Mouse (Mus musculus) macrophage (primary cell): Measurements from ENCODE around the gene Lcorl. TPM values are rescaled to one million over a fixed set of nuclear protein-coding genes. Genes with fewer than 3 reads are reported as not detected.

Experiments used
- H3K27ac ChIP-seq: fragments of 350-480 bp; formaldehyde crosslinking; 2 replicates; pipeline ENCODE4 v1.9.0; 2021
- H3K36me3 ChIP-seq: fragments of 350-480 bp; formaldehyde crosslinking; 2 replicates; pipeline ENCODE4 v1.9.0; 2021; ENCODE audit errors: inconsistent target
- H3K4me3 ChIP-seq: fragments of 350-480 bp; formaldehyde crosslinking; 2 replicates; pipeline ENCODE4 v1.9.0; 2021; ENCODE audit errors: inconsistent target
- H3K79me2 ChIP-seq: fragments of 350-480 bp; formaldehyde crosslinking; 2 replicates; pipeline ENCODE4 v1.9.0; 2021; ENCODE audit errors: inconsistent target
- WGBS: methylation state at CpG from one replicate; pipeline ENCODE4 v1.1.7; 2026; ENCODE audit warnings: inconsistent platforms; ENCODE audit not compliant: missing documents; 5-methylcytosine and 5-hydroxymethylcytosine counted together
- polyA plus RNA-seq: library from polyadenylated mRNA; stranded (reverse); fragments of 250-400 nt; gene quantifications from 3 replicates; pipeline ENCODE4 v1.2.4, GENCODE M21; 2018; ENCODE audit warnings: inconsistent platforms
- total RNA-seq, 78 experiments: library from RNA; depleted of rRNA; stranded (reverse); fragments of 250-400 nt; gene quantifications; 1 replicate in 9 of 78; 2 replicates in 24 of 78; 3 replicates in 43 of 78; 4 replicates in 2 of 78; pipeline ENCODE4 v1.2.4; 2018; ENCODE audit warnings: inconsistent platforms in 56 of 78

Gene Lcorl
- total RNA-seq (2018; cell fraction: chromatin; rRNA removed) = 100 to 1,000 TPM in 14 of 26 experiments, 10 to 100 TPM in 12; 28.9 to 150 (median 102) TPM
- total RNA-seq (2018; cell fraction: cytosol; rRNA removed) = 10 to 100 TPM in 25 of 26 experiments, 1 to 10 TPM in 1; 9.3 to 30.0 (median 19.1) TPM
- 100 to 1,000 TPM in 2 of 26 experiments, 10 to 100 TPM in 24; 29.0 to 123 (median 63.2) TPM for total RNA-seq (2018; cell fraction: nucleus; rRNA removed)
- 8.6 to 13.8 TPM (median 11.7 TPM) in 3 replicates for polyA plus RNA-seq

DNA sequence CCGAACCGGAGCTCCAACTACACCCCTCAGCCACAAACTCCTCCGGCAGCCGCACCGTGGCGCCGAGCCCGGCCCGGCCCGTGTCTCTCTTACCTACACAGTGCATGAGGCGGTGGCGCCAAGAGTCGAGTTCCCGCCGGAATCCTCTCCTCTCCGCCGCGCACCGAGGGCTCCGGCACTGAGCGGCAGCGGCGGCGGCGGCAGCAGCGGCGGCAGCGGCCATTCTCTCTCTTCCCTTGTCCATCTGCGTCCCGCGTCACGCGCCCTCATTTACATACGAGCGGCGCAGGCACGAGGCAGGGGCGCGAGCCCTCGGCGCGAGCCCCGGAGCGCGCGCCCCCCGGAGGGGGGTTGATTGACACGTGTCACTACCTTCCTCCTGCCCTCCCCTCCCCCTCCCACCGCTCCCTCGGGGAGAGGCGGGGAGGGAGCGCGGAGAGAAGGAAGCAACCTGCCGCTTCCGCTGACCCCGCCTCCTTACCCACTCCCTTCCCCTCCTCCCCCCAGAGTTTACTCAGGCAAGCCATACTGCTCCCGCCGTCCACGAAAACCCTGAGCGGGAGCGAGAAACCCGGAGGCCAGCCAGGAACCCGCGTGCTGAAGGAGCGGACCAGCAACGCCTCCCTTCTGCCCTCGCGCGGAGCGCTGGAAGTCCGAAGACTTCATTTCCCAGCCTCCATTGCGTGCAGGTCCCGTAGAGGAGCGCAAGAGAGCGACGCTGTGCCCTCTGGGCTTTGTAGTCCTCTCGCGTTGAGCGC lies at the start of gene Lcorl:
Lcorl (minus strand) TSS at position 362 of the 758 bp plus-strand sequence.
- no peaks in the 10 kb centered on the region for H3K36me3 ChIP-seq
- peaks cover 22% of the 10 kb centered on the region for H3K79me2 ChIP-seq
- peak within 1 kb of the TSS; percentile 84 for H3K4me3 ChIP-seq
- under 1% methylated on average over 72 of the region's 79 CpGs for WGBS
- H3K27ac ChIP-seq = peak within 1 kb of the TSS; percentile 70

DNA sequence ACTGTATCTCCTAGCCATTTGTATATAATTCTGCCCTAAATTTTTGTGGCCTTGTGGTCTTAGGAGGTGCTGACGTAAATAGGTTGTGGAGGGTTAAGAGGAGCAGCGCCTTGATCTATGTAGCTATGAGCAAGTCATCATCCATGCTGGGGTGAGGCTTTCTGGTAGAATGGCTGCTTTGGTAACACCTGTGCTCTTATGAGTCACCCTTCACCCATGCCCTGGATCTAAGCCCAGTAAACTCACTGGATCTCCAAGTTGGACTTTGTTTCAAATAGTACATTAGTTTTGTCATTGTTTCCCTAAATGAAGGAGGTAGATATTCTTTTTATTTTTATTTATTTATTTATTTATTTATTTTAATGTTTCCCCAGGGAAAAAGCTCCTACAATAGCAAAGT lies 47.3 kb upstream of the Lcorl start:
- Histone ChIP-seq H3K79me2 (no peaks in the 10 kb centered on the region), H3K36me3 (no peaks in the 10 kb centered on the region)
- 84% methylated on average over 2 of the region's 2 CpGs for WGBS

DNA sequence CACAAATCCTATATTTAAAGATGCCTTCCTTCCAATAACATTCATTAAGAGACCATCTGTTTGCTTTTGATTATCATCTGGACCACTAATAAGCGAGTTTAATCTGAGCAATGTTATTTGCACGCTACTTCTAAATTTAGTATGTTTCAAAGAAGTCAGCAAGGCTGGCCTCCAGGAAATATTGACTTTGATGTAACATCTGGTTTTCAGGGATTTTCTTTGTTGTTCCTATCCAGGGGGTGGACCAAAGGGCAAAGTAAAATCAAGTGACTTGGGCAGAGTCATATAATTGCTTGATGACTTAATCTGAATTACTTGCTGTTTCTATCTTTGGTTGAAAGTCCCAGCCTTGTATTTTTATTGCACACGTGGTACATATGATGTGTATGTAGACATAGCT lies 45.8 kb upstream of the Lcorl start:
- Histone ChIP-seq H3K79me2 (no peaks in the 10 kb centered on the region), H3K27ac (no peak overlapping the region), H3K36me3 (no peaks in the 10 kb centered on the region), H3K4me3 (no peak overlapping the region)
- WGBS = 87% methylated on average over 3 of the region's 3 CpGs

More for the DNA sequence above, 47.3 kb upstream of the Lcorl start:
- H3K4me3 ChIP-seq = no peak overlapping the region
- no peak overlapping the region for H3K27ac ChIP-seq

DNA sequence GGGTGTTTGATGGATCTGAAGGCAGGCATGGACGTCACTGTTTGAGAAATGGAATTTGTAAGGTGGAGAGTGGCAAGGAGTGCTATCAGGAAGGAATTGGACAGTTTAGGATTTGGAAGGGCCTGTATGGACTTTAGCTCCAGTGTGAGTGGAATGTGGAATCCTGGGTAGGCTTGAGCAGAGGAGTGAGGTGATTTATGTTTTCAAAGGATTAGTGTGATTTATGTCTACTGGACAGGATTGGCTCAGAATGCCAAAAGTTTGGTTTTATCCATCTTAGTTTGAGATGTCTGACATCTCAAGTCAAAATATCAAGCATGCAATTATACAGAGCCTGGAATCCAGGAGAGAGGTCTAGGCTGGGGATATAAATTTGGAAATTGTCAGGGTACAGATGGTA lies 37.9 kb upstream of the Lcorl start:
- Histone ChIP-seq H3K27ac (no peak overlapping the region), H3K36me3 (no peaks in the 10 kb centered on the region), H3K79me2 (no peaks in the 10 kb centered on the region), H3K4me3 (no peak overlapping the region)
- 100% methylated on average over 1 of the region's 1 CpGs for WGBS

DNA sequence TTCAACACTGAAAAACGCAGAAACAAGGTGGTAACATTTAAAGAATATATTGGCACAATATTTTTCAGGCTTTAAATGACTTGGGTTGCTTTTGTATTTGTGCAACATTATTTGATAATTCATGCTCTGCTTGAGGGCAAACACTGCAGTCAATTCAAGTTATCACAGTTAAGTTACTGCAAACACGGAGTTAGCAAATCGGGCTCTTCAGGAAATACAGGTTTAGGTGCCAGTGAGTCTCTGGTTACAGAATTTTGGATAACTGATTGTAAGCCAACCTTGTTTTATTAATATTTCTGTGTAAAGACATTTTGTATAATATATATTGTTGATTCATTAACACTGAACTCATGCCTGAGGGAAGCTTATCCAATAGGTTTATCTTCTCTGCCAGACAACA lies 36.3 kb upstream of the Lcorl start:
- Histone ChIP-seq H3K27ac (no peak overlapping the region), H3K4me3 (no peak overlapping the region), H3K79me2 (no peaks in the 10 kb centered on the region), H3K36me3 (no peaks in the 10 kb centered on the region)
- 90% methylated on average over 3 of the region's 3 CpGs for WGBS

DNA sequence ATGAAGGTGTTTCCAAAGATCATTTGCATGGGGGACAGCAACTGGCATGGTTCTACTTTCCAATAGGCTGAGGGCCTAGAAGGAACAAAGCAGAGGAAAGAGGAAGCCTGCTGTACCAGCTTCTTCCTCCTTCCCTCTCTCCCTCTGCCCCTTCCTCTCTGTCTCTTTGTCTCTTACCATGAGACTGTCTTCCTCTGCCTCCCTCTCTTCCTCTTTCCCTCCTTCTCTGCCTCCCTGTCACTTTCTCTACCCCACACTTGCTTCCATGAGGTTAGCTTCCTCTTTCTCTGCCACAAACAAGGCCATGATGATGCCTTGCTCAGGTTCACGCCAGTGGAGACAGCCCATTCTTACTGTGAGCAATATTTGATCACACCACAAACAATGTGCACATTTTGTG lies 18.9 kb upstream of the Lcorl start:
- WGBS = 50% methylated on average over 1 of the region's 1 CpGs
- Histone ChIP-seq H3K4me3 (no peak overlapping the region), H3K79me2 (no peaks in the 10 kb centered on the region), H3K27ac (no peak overlapping the region), H3K36me3 (no peaks in the 10 kb centered on the region)

DNA sequence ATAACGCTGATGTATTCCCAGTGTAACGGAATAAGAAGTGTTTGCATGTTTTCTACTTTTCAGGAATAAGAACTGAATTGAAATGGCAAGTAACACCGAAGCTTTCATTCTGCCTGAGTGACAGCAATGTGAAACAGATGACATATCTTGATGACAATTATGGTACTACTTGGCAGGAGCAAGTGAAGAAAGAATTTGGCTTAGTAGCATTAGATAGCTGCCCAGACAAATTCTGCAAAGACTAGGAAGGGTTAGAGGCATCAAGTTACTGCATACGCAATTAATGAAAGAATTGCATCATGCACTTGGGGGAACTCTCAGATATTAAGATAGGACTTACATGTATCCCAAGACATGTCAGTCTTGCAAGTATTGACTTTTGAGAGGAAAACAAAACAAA lies 18.1 kb upstream of the Lcorl start:
- Histone ChIP-seq H3K36me3 (no peaks in the 10 kb centered on the region), H3K27ac (no peak overlapping the region), H3K79me2 (no peaks in the 10 kb centered on the region), H3K4me3 (no peak overlapping the region)
- 91% methylated on average over 4 of the region's 4 CpGs for WGBS

DNA sequence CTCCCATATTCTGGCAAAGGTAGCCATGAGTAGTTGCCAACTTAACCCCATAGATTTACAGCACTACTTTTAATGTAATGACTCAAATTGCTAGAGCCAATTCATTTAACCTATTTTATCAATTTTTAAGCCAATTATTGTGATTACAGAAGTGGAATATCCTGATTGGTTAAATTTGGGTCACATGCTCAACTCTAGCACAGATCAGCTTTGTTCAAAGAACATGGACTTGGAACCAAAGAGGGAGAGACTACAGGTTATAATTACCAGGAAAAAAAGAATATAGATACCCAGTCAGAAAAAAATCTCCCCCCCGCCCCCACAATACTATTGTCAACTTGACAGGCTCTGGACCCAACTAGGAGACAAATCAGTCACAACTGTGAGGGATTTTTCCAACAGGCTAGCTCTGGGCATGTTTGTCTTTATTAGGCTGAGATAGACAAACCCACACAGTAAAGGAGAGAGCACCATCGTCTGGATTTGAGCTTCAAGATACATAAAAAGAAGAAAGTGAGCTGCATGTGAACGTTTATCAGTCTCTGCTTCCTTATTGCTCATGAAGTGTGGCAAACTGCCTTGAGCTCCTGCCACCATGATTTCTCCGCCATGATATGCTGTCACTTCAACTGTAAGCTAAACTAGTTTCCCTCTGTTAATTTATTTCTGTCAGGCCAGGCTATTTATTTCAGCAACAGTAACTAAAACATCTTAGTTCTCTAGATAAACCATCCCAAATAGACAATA lies 17.0 kb upstream of the Lcorl start:
- WGBS = 86% methylated on average over 4 of the region's 4 CpGs
- H3K27ac ChIP-seq = no peak overlapping the region
- H3K36me3 ChIP-seq = no peaks in the 10 kb centered on the region
- H3K79me2 ChIP-seq = no peaks in the 10 kb centered on the region
- H3K4me3 ChIP-seq = no peak overlapping the region

DNA sequence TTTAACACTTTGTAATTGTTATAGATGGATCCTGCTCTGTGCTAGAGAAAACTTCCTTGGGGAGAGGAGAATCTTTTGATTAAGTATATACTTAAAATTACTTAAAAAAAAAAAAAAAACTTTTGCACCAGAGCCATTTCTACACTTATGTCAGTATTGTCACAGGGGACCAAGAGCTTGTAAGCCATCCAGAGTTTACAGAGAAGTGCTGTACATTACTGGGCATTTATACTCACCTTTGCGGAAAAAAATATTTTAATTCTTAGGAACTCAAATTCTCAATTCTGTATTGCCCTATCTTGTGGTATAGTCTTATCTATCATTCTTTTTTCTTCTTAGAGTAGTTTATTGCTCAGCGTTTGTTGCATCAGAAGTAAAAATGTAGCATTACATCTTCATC lies 953 bp upstream of the Lcorl start:
- WGBS = 100% methylated on average over 2 of the region's 2 CpGs
- peak overlapping the region; percentile 35 for H3K4me3 ChIP-seq
- no peaks in the 10 kb centered on the region for H3K36me3 ChIP-seq
- peaks cover 22% of the 10 kb centered on the region for H3K79me2 ChIP-seq
- no peak overlapping the region for H3K27ac ChIP-seq

DNA sequence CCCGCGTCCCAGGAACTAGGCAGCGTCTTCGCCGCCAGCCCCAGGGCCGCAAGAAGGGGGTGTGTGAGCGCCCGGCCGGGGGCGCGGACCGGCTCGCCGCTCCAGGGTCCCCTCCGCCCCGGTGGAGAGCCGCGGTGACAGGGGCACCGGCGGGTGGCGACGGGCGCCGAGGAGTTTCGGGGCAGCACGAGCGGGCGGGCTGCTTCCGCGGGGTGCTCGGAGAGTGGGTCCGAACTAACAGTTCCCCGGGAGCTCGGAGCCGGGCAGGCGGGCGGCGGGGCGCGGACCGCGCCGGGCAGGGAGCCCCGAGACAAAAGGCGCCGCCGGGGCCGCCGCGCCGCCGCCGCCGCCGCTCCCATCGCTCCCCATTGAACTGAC lies 550 bp downstream of the Lcorl start:
- no peak overlapping the region for H3K27ac ChIP-seq
- WGBS = under 1% methylated on average over 28 of the region's 56 CpGs
- peaks cover 22% of the 10 kb centered on the region for H3K79me2 ChIP-seq
- peak overlapping the region; percentile 10; the same call in 1 of the 2 replicates for H3K4me3 ChIP-seq
- H3K36me3 ChIP-seq = no peaks in the 10 kb centered on the region

DNA sequence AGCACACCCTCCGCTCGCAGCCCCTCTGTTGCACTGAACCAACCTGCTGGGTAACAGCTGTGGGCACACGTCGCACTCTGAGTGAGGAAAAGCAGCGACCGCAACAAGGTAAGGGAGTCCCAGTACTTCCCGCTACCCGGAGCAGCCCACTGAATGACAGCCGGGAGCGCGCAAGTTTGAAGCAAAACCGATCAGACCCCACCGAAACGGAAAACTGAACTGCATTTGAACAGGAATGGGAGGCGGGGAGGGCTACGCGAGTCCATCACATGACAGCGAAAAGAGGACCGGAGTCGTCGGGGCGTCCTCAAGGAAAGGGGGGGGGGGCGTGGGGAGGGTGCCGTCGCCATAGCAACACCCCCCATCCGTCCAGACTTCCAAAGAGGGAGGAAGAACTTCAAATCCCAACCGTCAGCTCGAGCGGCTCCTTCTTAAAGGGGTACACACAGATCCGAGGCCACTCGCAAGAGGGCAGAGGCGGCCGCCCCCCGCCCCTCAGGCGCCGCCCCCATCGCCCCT lies 1.1 kb downstream of the Lcorl start:
- peak overlapping the region; percentile 70 for H3K27ac ChIP-seq
- H3K79me2 ChIP-seq = peaks cover 22% of the 10 kb centered on the region
- WGBS = under 1% methylated on average over 27 of the region's 37 CpGs
- no peaks in the 10 kb centered on the region for H3K36me3 ChIP-seq
- peak overlapping the region; percentile 84 for H3K4me3 ChIP-seq

DNA sequence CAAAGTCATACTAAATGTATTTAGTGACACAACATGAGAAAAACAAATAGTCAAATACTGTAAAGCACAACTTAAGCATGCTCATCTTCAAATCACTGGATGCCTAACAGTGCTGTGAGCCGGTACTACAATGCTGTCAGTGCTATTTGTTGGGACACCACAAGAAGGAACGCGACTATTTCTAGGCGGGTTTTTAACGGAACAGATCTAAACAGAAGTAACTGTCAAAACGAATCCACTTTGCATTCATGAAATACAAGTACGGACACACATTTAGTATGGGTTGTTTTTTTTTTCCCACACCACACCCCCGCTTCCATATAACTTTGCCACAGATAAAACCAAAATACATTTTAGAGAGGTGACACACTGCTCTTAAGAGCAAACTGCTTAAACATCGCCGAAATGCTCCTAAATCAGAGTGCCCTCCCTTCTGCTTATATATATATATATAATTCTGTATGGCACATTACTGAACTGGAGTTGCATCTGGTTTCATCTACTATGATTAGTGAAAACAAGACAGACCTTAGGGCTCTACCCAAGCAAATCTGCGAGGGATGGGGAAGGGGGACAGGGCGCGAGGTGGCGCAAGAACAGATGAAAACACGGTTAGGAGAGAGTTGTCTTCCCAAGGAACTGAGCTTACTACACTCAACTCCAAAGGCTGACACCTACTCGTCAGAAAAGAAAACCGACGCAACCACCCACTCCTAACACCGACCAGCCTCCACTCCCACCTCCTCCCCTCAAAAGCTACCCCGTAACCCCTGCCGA lies 1.7 kb downstream of the Lcorl start:
- WGBS = 12% methylated on average over 17 of the region's 21 CpGs
- Histone ChIP-seq H3K79me2 (peaks cover 22% of the 10 kb centered on the region), H3K36me3 (no peaks in the 10 kb centered on the region), H3K4me3 (peak overlapping the region; percentile 84), H3K27ac (peak overlapping the region; percentile 70)

DNA sequence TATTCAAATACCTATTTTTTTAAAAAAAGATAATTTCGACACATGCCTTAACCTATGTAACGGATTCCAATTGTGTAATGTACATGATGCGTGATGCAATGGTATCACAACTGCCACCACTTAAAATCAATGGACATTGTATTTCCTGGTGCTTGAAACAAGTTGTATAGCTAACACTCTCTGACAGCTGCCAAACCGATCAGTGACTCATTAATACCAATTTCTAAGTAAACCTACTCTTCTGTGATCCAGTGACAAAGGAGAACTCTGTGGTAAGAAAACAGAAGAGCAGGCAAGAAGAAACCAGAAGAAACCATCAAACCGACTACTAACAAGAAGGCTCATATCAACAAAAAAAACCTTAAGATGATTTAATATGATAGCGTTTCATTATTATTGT lies 12.7 kb downstream of the Lcorl start:
- 78% methylated on average over 6 of the region's 6 CpGs for WGBS
- Histone ChIP-seq H3K36me3 (no peaks in the 10 kb centered on the region), H3K79me2 (peaks cover 80% of the 10 kb centered on the region), H3K27ac (no peak overlapping the region), H3K4me3 (no peak overlapping the region)

DNA sequence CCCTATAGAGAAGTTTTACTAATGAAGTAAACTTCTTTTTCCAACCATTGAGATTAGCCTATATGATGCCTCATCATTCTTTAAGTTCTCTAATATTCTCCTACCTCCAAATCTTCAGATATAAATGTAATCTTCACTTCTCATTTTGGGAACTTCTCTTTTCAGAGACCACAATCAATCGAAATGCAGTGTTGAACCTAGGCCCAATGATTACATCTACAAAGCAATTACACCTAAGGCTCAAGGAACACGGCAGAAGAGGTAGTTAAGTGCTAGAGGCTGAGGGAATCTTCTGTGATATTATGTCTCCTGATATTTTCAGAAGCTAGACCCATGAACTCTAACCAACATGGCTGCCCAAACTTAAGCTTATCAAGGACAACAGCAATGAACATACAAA lies 22.3 kb downstream of the Lcorl start:
- 51% methylated on average over 2 of the region's 2 CpGs for WGBS
- Histone ChIP-seq H3K4me3 (no peak overlapping the region), H3K27ac (no peak overlapping the region), H3K79me2 (peaks cover 97% of the 10 kb centered on the region), H3K36me3 (no peaks in the 10 kb centered on the region)
